Mouse (Mus musculus): ENCODE data around the gene Tbc1d21. TPM values are rescaled to one million over a fixed set of nuclear protein-coding genes. Genes with fewer than 3 reads are reported as not detected.

Tbc1d21 gene
- total and polyA plus RNA-seq, 3 experiments = 4.6 TPM; not detected in 2

GRCm38 (mm10) chr9:58327382-58327781, 42.9 kb downstream of the Tbc1d21 start:
- no peak for TF ChIP-seq USF2 (conservative IDR thresholded peaks at IDR 0.05; ENCODE audit: low read depth, low read length)
- no peak for TF ChIP-seq UBTF (IDR thresholded peaks at IDR 0.05; ENCODE audit: low read depth, low read length)
- no peak for TF ChIP-seq RAD21 (IDR thresholded peaks at IDR 0.05; ENCODE audit: low read depth, low read length)
- no peak for TF ChIP-seq MEF2A (IDR thresholded peaks at IDR 0.05; ENCODE audit: borderline replicate concordance, low read depth, low read length)
- no peak for TF ChIP-seq E2F4 (IDR thresholded peaks at IDR 0.05; ENCODE audit: insufficient replicate concordance, low read depth, low read length)
- TF ChIP-seq MXI1 (IDR thresholded peaks at IDR 0.05; ENCODE audit: low read depth, low read length) = no peak
- TF ChIP-seq CHD1 (IDR thresholded peaks at IDR 0.05; ENCODE audit: low read depth, low read length) = no peak
- no peak for TF ChIP-seq ZKSCAN1 (IDR thresholded peaks at IDR 0.05; ENCODE audit: borderline replicate concordance, low read depth, low read length)
- no peak for TF ChIP-seq RCOR1 (conservative IDR thresholded peaks at IDR 0.05; ENCODE audit: low read depth, low read length)
- Histone ChIP-seq H3K4me3 (replicated peaks in 1 of 3; ENCODE audit: low read depth in 2 of 3, low read length in 2 of 3, poor library complexity in 1 of 3) (no peak overlapping the region), H3K27me3 (replicated peaks) (no peaks in the 10 kb centered on the region), H3K9me3 (replicated peaks; ENCODE audit: low read length) (no peaks in the 10 kb centered on the region), H3K9ac (ENCODE audit: insufficient read depth, low read depth) (no peak overlapping the region), H3K36me3 (replicated peaks in 1 of 2; ENCODE audit: control insufficient read depth in 1 of 2, insufficient read depth in 1 of 2, low read length in 1 of 2) (no peaks in the 10 kb centered on the region), H3K79me2 (replicated peaks; ENCODE audit: control insufficient read depth, extremely low read depth, insufficient read depth, poor library complexity, severe bottlenecking) (no peaks in the 10 kb centered on the region), H3K4me2 (ENCODE audit: insufficient read depth, low read depth, poor library complexity, severe bottlenecking) (no peak overlapping the region), H3K27ac (ENCODE audit: insufficient read depth, low read depth) (no peak overlapping the region), H3K4me1 (ENCODE audit: control insufficient read depth in 1 of 2, insufficient read depth in 2 of 2) (peaks cover 3 to 4% of the 10 kb centered on the region in 2 experiments; a peak in 2 of 4 replicates)
- dilution Hi-C loops (cut with MboI; ENCODE audit: extremely low pct_ligation_motif_present, extremely low pct_unique_long_range_greater_than_20kb, low sequenced_read_pairs) = no loop called here
- no peak for DNase-seq (ENCODE audit: extremely low read depth)
- in situ Hi-C loops (cut with MboI; ENCODE audit: low pct_ligation_motif_present, low pct_unique_long_range_greater_than_20kb, low sequenced_read_pairs) = no loop called here

GRCm38 (mm10) chr9:58326477-58327180, 43.6 kb downstream of the Tbc1d21 start:
- H3K9ac ChIP-seq (ENCODE audit: insufficient read depth, low read depth) = no peak overlapping the region
- dilution Hi-C loops (cut with MboI; ENCODE audit: extremely low pct_ligation_motif_present, extremely low pct_unique_long_range_greater_than_20kb, low sequenced_read_pairs) = no loop called here
- TF ChIP-seq HCFC1 (IDR thresholded peaks at IDR 0.05; ENCODE audit: low read depth, low read length) = no peak
- TF ChIP-seq POLR2AphosphoS2 (IDR thresholded peaks at IDR 0.05; ENCODE audit: low read depth, low read length) = no peak
- TF ChIP-seq POLR2A (IDR thresholded peaks at IDR 0.05; ENCODE audit: low read depth, low read length) = no peak
- TF ChIP-seq E2F4 (IDR thresholded peaks at IDR 0.05; ENCODE audit: insufficient replicate concordance, low read depth, low read length) = no peak
- no peak for TF ChIP-seq ZNF384 (IDR thresholded peaks at IDR 0.05; ENCODE audit: low read depth, low read length)
- no peak for TF ChIP-seq ZC3H11A (IDR thresholded peaks at IDR 0.05; ENCODE audit: low read depth, low read length)
- no peaks in the 10 kb centered on the region for H3K36me3 ChIP-seq (replicated peaks in 1 of 2; ENCODE audit: control insufficient read depth in 1 of 2, insufficient read depth in 1 of 2, low read length in 1 of 2)
- no peak overlapping the region for H3K4me3 ChIP-seq (replicated peaks in 1 of 3; ENCODE audit: low read depth in 2 of 3, low read length in 2 of 3, poor library complexity in 1 of 3)
- no peak overlapping the region for H3K27ac ChIP-seq (ENCODE audit: insufficient read depth, low read depth)
- in situ Hi-C loops (cut with MboI; ENCODE audit: low pct_ligation_motif_present, low pct_unique_long_range_greater_than_20kb, low sequenced_read_pairs) = no loop called here
- no peak for DNase-seq (ENCODE audit: extremely low read depth)
- H3K4me1 ChIP-seq (ENCODE audit: control insufficient read depth in 1 of 2, insufficient read depth in 2 of 2) = peaks cover 3 to 4% of the 10 kb centered on the region in 2 experiments; a peak in 2 of 4 replicates
- H3K9me3 ChIP-seq (replicated peaks; ENCODE audit: low read length) = no peaks in the 10 kb centered on the region
- no peaks in the 10 kb centered on the region for H3K79me2 ChIP-seq (replicated peaks; ENCODE audit: control insufficient read depth, extremely low read depth, insufficient read depth, poor library complexity, severe bottlenecking)
- no peaks in the 10 kb centered on the region for H3K27me3 ChIP-seq (replicated peaks)
- no peak overlapping the region for H3K4me2 ChIP-seq (ENCODE audit: insufficient read depth, low read depth, poor library complexity, severe bottlenecking)
